Comparison of ENCODE assay signal across 8 mouse cellular contexts in genomic region chr11:23256803-23257704, GRCm38 (mm10). TPM values are rescaled to one million over a fixed set of nuclear protein-coding genes. Genes with fewer than 3 reads are reported as not detected.
A peak's percentile ranks its signal among the peaks of the same experiment; 100 is the strongest.
DNase-seq lines count a peak whose midpoint lies in the region; ATAC-seq and TF ChIP-seq lines count a peak whose summit lies in the region.

No protein-coding gene starts in this region.

- TF ChIP-seq EP300 in MEL (IDR thresholded peaks at IDR 0.05; ENCODE audit: low read depth in 1 of 2, low read length in 2 of 2): no peak

- H3K27ac ChIP-seq in MEL (ENCODE audit: control insufficient read depth, low read depth, low read length): peak overlapping the region; percentile 92
- H3K27ac ChIP-seq in lung, embryonic 16.5 days (ENCODE audit: low read length): peak overlapping the region; percentile 100

- ATAC-seq in hematopoietic stem cell, adult 5-6 weeks (replicated peaks in 1 of 2; ENCODE audit: insufficient read depth in 1 of 2, low FRiP score in 2 of 2, low TSS enrichment in 1 of 2, low read depth in 1 of 2, poor library complexity in 2 of 2, severe bottlenecking in 2 of 2): peak; percentile 52 to 56
- peak; percentile 10 for ATAC-seq in lung, embryonic 16.5 days (ENCODE audit: low read depth)

- TF ChIP-seq POLR2A in MEL (IDR thresholded peaks at IDR 0.05; ENCODE audit: control insufficient read depth in 1 of 2, insufficient read depth in 1 of 2, low read depth in 1 of 2, low read length in 2 of 2, poor library complexity in 1 of 2): peak in 1 of 2 experiments; percentile 82; a peak in 3 of 4 replicates

- H3K36me3 ChIP-seq in MEL (ENCODE audit: control insufficient read depth in 1 of 2, insufficient read depth in 2 of 2, low read length in 2 of 2): peaks cover 12 to 38% of the 10 kb centered on the region in 2 experiments
- peaks cover 1% of the 10 kb centered on the region; the same call in 1 of the 2 replicates for H3K36me3 ChIP-seq in lung, embryonic 16.5 days (ENCODE audit: control insufficient read depth, insufficient read depth, low read length)

- peaks cover 15 to 21% of the 10 kb centered on the region in 2 experiments for H3K4me1 ChIP-seq in MEL (ENCODE audit: control insufficient read depth in 1 of 2, insufficient read depth in 2 of 2, low read length in 2 of 2)
- H3K4me1 ChIP-seq in lung, embryonic 16.5 days (replicated peaks; ENCODE audit: control insufficient read depth, insufficient read depth, low read length): peaks cover 20% of the 10 kb centered on the region

- DNase-seq in MEL (ENCODE audit: low read depth, low spot score): peak; percentile 96
- DNase-seq in cerebellum, adult 8-10 months: peak; percentile 51
- DNase-seq in forelimb bud, embryonic 11.5 days (ENCODE audit: low read depth, low spot score): peak; percentile 69
- DNase-seq in layer of hippocampus, adult 9-10 months (ENCODE audit: low spot score): peak; percentile 21
- DNase-seq in ovary, adult 18-20 months (ENCODE audit: low spot score): peak; percentile 58
- peak; percentile 86 for DNase-seq in thymus, postnatal 0 days (ENCODE audit: low spot score)

- H3K27me3 ChIP-seq in MEL (ENCODE audit: control insufficient read depth in 1 of 2, insufficient read depth in 2 of 2, low read length in 2 of 2): peaks cover 0 to 2% of the 10 kb centered on the region in 2 experiments; a peak in 1 of 4 replicates
- no peaks in the 10 kb centered on the region for H3K27me3 ChIP-seq in lung, embryonic 16.5 days (ENCODE audit: control insufficient read depth, insufficient read depth, low read depth, low read length)

- peak overlapping the region; percentile 76 to 99 for H3K4me3 ChIP-seq in MEL (ENCODE audit: control insufficient read depth in 1 of 2, insufficient read depth in 1 of 2, low read depth in 2 of 2, low read length in 2 of 2)
- H3K4me3 ChIP-seq in lung, embryonic 16.5 days (ENCODE audit: low read length): peak overlapping the region; percentile 99

- H3K9me3 ChIP-seq in MEL (replicated peaks; ENCODE audit: insufficient read depth, low read length): no peaks in the 10 kb centered on the region
- no peaks in the 10 kb centered on the region for H3K9me3 ChIP-seq in lung, embryonic 16.5 days (ENCODE audit: control insufficient read depth, low read length)

- WGBS in lung, embryonic 16.5 days: under 1% methylated on average over 48 of the region's 48 CpGs

- H3K9ac ChIP-seq in MEL (ENCODE audit: control insufficient read depth, low read depth, low read length, poor library complexity, severe bottlenecking): peak overlapping the region; percentile 93
- peak overlapping the region; percentile 100 for H3K9ac ChIP-seq in lung, embryonic 16.5 days (ENCODE audit: low read length)

- no peak for TF ChIP-seq CTCF in MEL (IDR thresholded peaks at IDR 0.05 in 2 of 3, conservative IDR thresholded peaks at IDR 0.05 in 1 of 3; ENCODE audit: control insufficient read depth in 1 of 3, insufficient read depth in 1 of 3, low read depth in 2 of 3, low read length in 3 of 3, poor library complexity in 1 of 3, severe bottlenecking in 1 of 3)

- peak overlapping the region; percentile 92 for H3K4me2 ChIP-seq in lung, embryonic 16.5 days (ENCODE audit: low read depth, low read length)

- peaks cover 62% of the 10 kb centered on the region for H3K79me2 ChIP-seq in MEL (ENCODE audit: control insufficient read depth, insufficient read depth, low read length, poor library complexity)

- no peak for TF ChIP-seq RAD21 in MEL (IDR thresholded peaks at IDR 0.05; ENCODE audit: low read depth, low read length)

TF ChIP-seq in MEL, 35 proteins besides CTCF, POLR2A, EP300 and RAD21:
- TF ChIP-seq TBP (IDR thresholded peaks at IDR 0.05; ENCODE audit: low read depth, low read length): peak; percentile 77
- no peak for TF ChIP-seq CHD2 (IDR thresholded peaks at IDR 0.05; ENCODE audit: low read length)
- no peak for TF ChIP-seq POLR2AphosphoS2 (IDR thresholded peaks at IDR 0.05; ENCODE audit: low read length)
- TF ChIP-seq ELF1 (IDR thresholded peaks at IDR 0.05; ENCODE audit: low read depth, low read length): 0 out of 2 replicates have a peak, but pooled peaks have one; percentile 25
- TF ChIP-seq JUND (IDR thresholded peaks at IDR 0.05; ENCODE audit: low read depth, low read length): no peak
- TF ChIP-seq ZKSCAN1 (IDR thresholded peaks at IDR 0.05; ENCODE audit: low read depth, low read length): no peak
- TF ChIP-seq RCOR1 (IDR thresholded peaks at IDR 0.05; ENCODE audit: low read depth, low read length): 0 out of 2 replicates have a peak, but pooled peaks have one; percentile 23
- 0 out of 2 replicates have a peak, but pooled peaks have one; percentile 49 for TF ChIP-seq ZMIZ1 (IDR thresholded peaks at IDR 0.05; ENCODE audit: low read depth, low read length)
- TF ChIP-seq USF2 (IDR thresholded peaks at IDR 0.05; ENCODE audit: borderline replicate concordance in 1 of 2, insufficient read depth in 1 of 2, low read depth in 1 of 2, low read length in 2 of 2): peak; percentile 45 to 85; a peak in 3 of 4 replicates
- peak; percentile 82 for TF ChIP-seq MXI1 (IDR thresholded peaks at IDR 0.05; ENCODE audit: low read depth, low read length)
- no peak for TF ChIP-seq SMC3 (IDR thresholded peaks at IDR 0.05; ENCODE audit: low read depth, low read length)
- TF ChIP-seq MAFK (IDR thresholded peaks at IDR 0.05; ENCODE audit: borderline replicate concordance, low read depth, low read length): no peak
- TF ChIP-seq KAT2A (conservative IDR thresholded peaks at IDR 0.05; ENCODE audit: low read depth, low read length): peak; percentile 8; the same call in 1 of the 2 replicates
- peak; percentile 64 for TF ChIP-seq MYC (IDR thresholded peaks at IDR 0.05; ENCODE audit: low read depth, low read length)
- TF ChIP-seq NELFE (IDR thresholded peaks at IDR 0.05; ENCODE audit: low read depth, low read length): peak; percentile 67
- no peak for TF ChIP-seq GATA1 (IDR thresholded peaks at IDR 0.05; ENCODE audit: low read depth, low read length)
- TF ChIP-seq BHLHE40 (IDR thresholded peaks at IDR 0.05; ENCODE audit: borderline replicate concordance, low read depth, low read length): no peak
- peak; percentile 65 for TF ChIP-seq TCF12 (IDR thresholded peaks at IDR 0.05; ENCODE audit: low read depth, low read length)
- peak; percentile 38; the same call in 1 of the 2 replicates for TF ChIP-seq ETS1 (IDR thresholded peaks at IDR 0.05; ENCODE audit: low read depth, low read length)
- TF ChIP-seq CHD1 (IDR thresholded peaks at IDR 0.05; ENCODE audit: low read depth, low read length): peak; percentile 27
- TF ChIP-seq ZNF384 (IDR thresholded peaks at IDR 0.05; ENCODE audit: low read depth, low read length): no peak
- TF ChIP-seq E2F4 (IDR thresholded peaks at IDR 0.05; ENCODE audit: borderline replicate concordance, low read depth, low read length): no peak
- peak; percentile 46 for TF ChIP-seq HCFC1 (IDR thresholded peaks at IDR 0.05; ENCODE audit: low read depth, low read length)
- TF ChIP-seq MEF2A (IDR thresholded peaks at IDR 0.05; ENCODE audit: extremely low read depth, insufficient replicate concordance, low read depth, low read length, poor library complexity, severe bottlenecking): no peak
- no peak; the same call in 1 of the 2 replicates for TF ChIP-seq SIN3A (IDR thresholded peaks at IDR 0.05; ENCODE audit: low read length)
- peak; percentile 97 for TF ChIP-seq USF1 (IDR thresholded peaks at IDR 0.05; ENCODE audit: low read depth, low read length)
- no peak for TF ChIP-seq POLR2AphosphoS5 (IDR thresholded peaks at IDR 0.05; ENCODE audit: borderline replicate concordance, low read depth, low read length)
- TF ChIP-seq MAZ (IDR thresholded peaks at IDR 0.05; ENCODE audit: low read depth, low read length): peak; percentile 48; the same call in 1 of the 2 replicates
- peak; percentile 62; the same call in 1 of the 2 replicates for TF ChIP-seq MAX (IDR thresholded peaks at IDR 0.05; ENCODE audit: low read length)
- no peak for TF ChIP-seq TAL1 (IDR thresholded peaks at IDR 0.05; ENCODE audit: low read length)
- TF ChIP-seq MYB (IDR thresholded peaks at IDR 0.05; ENCODE audit: low read depth, low read length): no peak
- no peak for TF ChIP-seq UBTF (IDR thresholded peaks at IDR 0.05; ENCODE audit: borderline replicate concordance, insufficient read depth, low read depth, low read length)
- no peak for TF ChIP-seq ZC3H11A (IDR thresholded peaks at IDR 0.05; ENCODE audit: low read depth, low read length)
- TF ChIP-seq NRF1 (IDR thresholded peaks at IDR 0.05; ENCODE audit: insufficient read depth, low read depth, low read length, poor library complexity, severe bottlenecking): 0 out of 2 replicates have a peak, but pooled peaks have one; percentile 12
- no peak for TF ChIP-seq GABPA (IDR thresholded peaks at IDR 0.05; ENCODE audit: low read depth, low read length)
TF ChIP-seq in MEL: peak in this region for 17.

RNA-seq across cellular contexts. Expression of gene Xpo1, which starts 1.2 kb away (rescaled TPM):
- total RNA-seq in MEL (2012; rRNA removed): 119 and 143 TPM in 2 replicates
- polyA plus RNA-seq in MEL (2012; ENCODE audit: insufficient read depth in 1 of 2, insufficient read length in 2 of 2, low read depth in 1 of 2, low replicate concordance in 2 of 2, missing spikeins in 1 of 2): 100 to 1,000 TPM in 1 of 2 experiments, 10 to 100 TPM in 1; 95.0 to 276 TPM
- 203 and 264 TPM in 2 replicates for total RNA-seq in hematopoietic stem cell, adult 5-6 weeks (2017)
- 89.1 and 90.2 TPM in 2 replicates for polyA plus RNA-seq in lung, embryonic 16.5 days (2015; fragmentation: Nextera tagmentation; extraction: Ambion mirVana)
- polyA plus RNA-seq in thymus, postnatal 0 days (2015; fragmentation: Nextera tagmentation; extraction: Ambion mirVana): 60.0 and 62.6 TPM in 2 replicates

RNA-seq across cellular contexts. Expression of gene Usp34, which starts 49.6 kb away (rescaled TPM):
- 30.4 and 36.8 TPM in 2 replicates for total RNA-seq in MEL (2012; rRNA removed)
- polyA plus RNA-seq in MEL (2012; ENCODE audit: insufficient read depth in 1 of 2, insufficient read length in 2 of 2, low read depth in 1 of 2, low replicate concordance in 2 of 2, missing spikeins in 1 of 2): 10 to 100 TPM; 34.9 to 36.6 TPM
- total RNA-seq in hematopoietic stem cell, adult 5-6 weeks (2017): 57.2 and 77.0 TPM in 2 replicates
- 21.3 and 23.4 TPM in 2 replicates for polyA plus RNA-seq in lung, embryonic 16.5 days (2015; fragmentation: Nextera tagmentation; extraction: Ambion mirVana)
- 22.1 and 22.3 TPM in 2 replicates for polyA plus RNA-seq in thymus, postnatal 0 days (2015; fragmentation: Nextera tagmentation; extraction: Ambion mirVana)

Comparison
In these comparisons a context has a peak if more than half of its experiments do, and no peak if none do; other contexts are left out.
1. Peak in every context shown above with its lines: DNase-seq, ATAC-seq, H3K4me3 ChIP-seq and H3K27ac ChIP-seq.
2. DNase-seq: peak in every context shown above with its lines; median percentile 96 in MEL; 86 in thymus, postnatal 0 days; 69 in forelimb bud, embryonic 11.5 days; 58 in ovary, adult 18-20 months; 51 in cerebellum, adult 8-10 months; 21 in layer of hippocampus, adult 9-10 months.